Mouse (Mus musculus) embryonic facial prominence, embryonic 13.5 days (tissue): ENCODE measurements around the gene Hoxb2. TPM values are rescaled to one million over a fixed set of nuclear protein-coding genes. Genes with fewer than 3 reads are reported as not detected.

Source experiments
- ATAC-seq: fragments of 200-750 bp; cut with Nextera tagmentation; 2 replicates; pipeline ENCODE4 v1.8.0; 2017; ENCODE audit warnings: low read depth; ENCODE audit not compliant: insufficient number of reproducible peaks, insufficient read depth, low FRiP score, low TSS enrichment
- H3K27ac ChIP-seq: fragments of 300-500 bp; sonication (generic); 2 replicates; pipeline ENCODE4 v1.5.1; 2015; ENCODE audit warnings: moderate library complexity, mild to moderate bottlenecking, inconsistent platforms
- H3K27me3 ChIP-seq: fragments of 300-500 bp; sonication (generic); 2 replicates; pipeline ENCODE4 v1.6.1; 2015; ENCODE audit warnings: mild to moderate bottlenecking, inconsistent platforms
- H3K36me3 ChIP-seq: fragments of 300-500 bp; sonication (generic); 2 replicates; pipeline ENCODE4 v1.6.1; 2015; ENCODE audit warnings: mild to moderate bottlenecking, inconsistent platforms
- H3K4me1 ChIP-seq: fragments of 300-500 bp; sonication (generic); 2 replicates; pipeline ENCODE4 v1.6.1; 2015; ENCODE audit warnings: inconsistent platforms
- H3K4me2 ChIP-seq: fragments of 300-500 bp; sonication (generic); 2 replicates; pipeline ENCODE4 v1.6.1; 2015; ENCODE audit warnings: moderate library complexity, mild to moderate bottlenecking, inconsistent platforms
- H3K4me3 ChIP-seq: fragments of 300-500 bp; sonication (generic); 2 replicates; pipeline ENCODE4 v1.5.1; 2015; ENCODE audit warnings: mild to moderate bottlenecking, inconsistent platforms
- H3K9ac ChIP-seq: fragments of 300-500 bp; sonication (generic); 2 replicates; pipeline ENCODE4 v1.6.1; 2015; ENCODE audit warnings: mild to moderate bottlenecking, inconsistent platforms
- H3K9me3 ChIP-seq: fragments of 300-500 bp; sonication (generic); 2 replicates; pipeline ENCODE4 v1.6.1; 2016; ENCODE audit warnings: inconsistent platforms
- WGBS: fragments of 180-500 bp; shearing (Covaris S2); methylation state at CpG from one replicate; pipeline ENCODE4 v1.1.7; 2015; ENCODE audit warnings: mixed read lengths; 5-methylcytosine and 5-hydroxymethylcytosine counted together
- microRNA counts: library from miRNA; unstranded; fragments of <30 nt; microRNA quantifications from one replicate; lab custom pipeline; 2016
- microRNA-seq: library from miRNA; unstranded; fragments of <30 nt; microRNA quantifications from one replicate; pipeline ENCODE4, GENCODE M21; 2016
- polyA plus RNA-seq: library from polyadenylated mRNA; unstranded; fragments of >200 nt; fragmentation: Nextera tagmentation; extraction: Ambion mirVana; gene quantifications from 2 replicates; pipeline ENCODE4 v1.2.1, GENCODE M21; 2015

The Hoxb2 gene
- polyA plus RNA-seq, 1 experiment from 2014 or later = 0.52 TPM

- H3K36me3 ChIP-seq = no peaks in the 10 kb centered on the region
- no peak overlapping the region for H3K4me3 ChIP-seq
- ATAC-seq = no peak
- H3K9ac ChIP-seq = no peak overlapping the region
- no peak overlapping the region for H3K4me2 ChIP-seq
- H3K27ac ChIP-seq = no peak overlapping the region
- H3K4me1 ChIP-seq = peaks cover 12% of the 10 kb centered on the region
- WGBS = 11% methylated on average over 15 of the region's 15 CpGs
- H3K9me3 ChIP-seq = no peaks in the 10 kb centered on the region
- H3K27me3 ChIP-seq = peaks cover 30% of the 10 kb centered on the region
Observed at GRCm38 (mm10) chr11:96396772-96397626, 46.7 kb downstream of the Hoxb2 start.

GRCm38 (mm10) chr11:96397806-96398335 is 47.5 kb downstream of the Hoxb2 start:
- 22% methylated on average over 7 of the region's 7 CpGs for WGBS
- Histone ChIP-seq H3K27ac (no peak overlapping the region), H3K9ac (no peak overlapping the region), H3K4me3 (no peak overlapping the region), H3K9me3 (no peaks in the 10 kb centered on the region), H3K27me3 (peaks cover 30% of the 10 kb centered on the region), H3K36me3 (no peaks in the 10 kb centered on the region), H3K4me1 (peaks cover 12% of the 10 kb centered on the region), H3K4me2 (no peak overlapping the region)
- ATAC-seq = no peak

GRCm38 (mm10) chr11:96399923-96400322 is 49.6 kb downstream of the Hoxb2 start:
- no peak overlapping the region for H3K4me2 ChIP-seq
- 17% methylated on average over 8 of the region's 8 CpGs for WGBS
- H3K9ac ChIP-seq = no peak overlapping the region
- ATAC-seq = no peak
- peaks cover 26% of the 10 kb centered on the region for H3K4me1 ChIP-seq
- H3K27ac ChIP-seq = no peak overlapping the region
- no peaks in the 10 kb centered on the region for H3K9me3 ChIP-seq
- H3K4me3 ChIP-seq = no peak overlapping the region
- peaks cover 38% of the 10 kb centered on the region for H3K27me3 ChIP-seq
- no peaks in the 10 kb centered on the region for H3K36me3 ChIP-seq

MicroRNAs encoded within 50 kb of the gene (microRNA counts, 519-probe panel; counts per million panel counts)
- microRNA mmu-miR-10a (lab: Ali Mortazavi, UCI) = 2,242 counts per million, percentile 55 among the panel's probes with 10 or more counts

Small RNA genes within 50 kb of the gene (microRNA-seq; reads per million reads assigned to microRNA genes)
- gene Mir10a = 431 reads per million, percentile 70 among the genes with 10 or more reads in this experiment

Other genes starting within 250 kb of the Hoxb2 start
- gene Calcoco2, start 238.6 kb upstream of the Hoxb2 start, polyA plus RNA-seq = not detected in 2 replicates
- 0.08 and 0.25 TPM in 2 replicates for gene Ttll6, start 216.7 kb upstream of the Hoxb2 start, polyA plus RNA-seq
- not detected in 2 replicates for gene Hoxb13, start 156.2 kb upstream of the Hoxb2 start, polyA plus RNA-seq
- 0.13 TPM in 1 of 2 replicates, not detected in the other for gene Hoxb9, start 79.1 kb upstream of the Hoxb2 start, polyA plus RNA-seq
- gene Hoxb8, start 68.6 kb upstream of the Hoxb2 start, polyA plus RNA-seq = 0.37 TPM in 1 of 2 replicates, not detected in the other
- gene Hoxb7, start 63.9 kb upstream of the Hoxb2 start, polyA plus RNA-seq = 0.15 TPM in 1 of 2 replicates, not detected in the other
- gene Hoxb6, start 58.0 kb upstream of the Hoxb2 start, polyA plus RNA-seq = 4.0 TPM in 1 of 2 replicates, not detected in the other
- 6.0 TPM in 1 of 2 replicates, not detected in the other for gene Hoxb5, start 47.2 kb upstream of the Hoxb2 start, polyA plus RNA-seq
- gene Hoxb4, start 32.3 kb upstream of the Hoxb2 start, polyA plus RNA-seq = 0.13 TPM in 1 of 2 replicates, not detected in the other
- gene Hoxb3, start 27.2 kb upstream of the Hoxb2 start, polyA plus RNA-seq = not detected in 2 replicates
- not detected in 2 replicates for gene Hoxb1, start 15.2 kb downstream of the Hoxb2 start, polyA plus RNA-seq
- 0.49 and 0.61 TPM in 2 replicates for gene Skap1, start 114.1 kb downstream of the Hoxb2 start, polyA plus RNA-seq